Mouse (Mus musculus) embryonic stem cell, embryonic (primary cell): Measurements from ENCODE around the gene Cpm.

Experiments used
- CTCF ChIA-PET, 4 experiments: fragments of 300-600 bp in 2 of 4; fragments of 350-600 bp in 2 of 4; sonication (Branson Sonifier 250); formaldehyde crosslinking; loops; one replicate each; lab custom pipeline; 2022; ENCODE audit warnings: inconsistent platforms in 2 of 4; lab: Charles Lee
- POLR2A ChIA-PET, 4 experiments: fragments of 300-600 bp in 2 of 4; fragments of 350-600 bp in 2 of 4; sonication (Branson Sonifier 250); formaldehyde crosslinking; loops; one replicate each; lab custom pipeline; 2022; ENCODE audit warnings: antibody characterized with exemption in 4 of 4, inconsistent platforms in 1 of 4; lab: Charles Lee

Gene Cpm

DNA sequence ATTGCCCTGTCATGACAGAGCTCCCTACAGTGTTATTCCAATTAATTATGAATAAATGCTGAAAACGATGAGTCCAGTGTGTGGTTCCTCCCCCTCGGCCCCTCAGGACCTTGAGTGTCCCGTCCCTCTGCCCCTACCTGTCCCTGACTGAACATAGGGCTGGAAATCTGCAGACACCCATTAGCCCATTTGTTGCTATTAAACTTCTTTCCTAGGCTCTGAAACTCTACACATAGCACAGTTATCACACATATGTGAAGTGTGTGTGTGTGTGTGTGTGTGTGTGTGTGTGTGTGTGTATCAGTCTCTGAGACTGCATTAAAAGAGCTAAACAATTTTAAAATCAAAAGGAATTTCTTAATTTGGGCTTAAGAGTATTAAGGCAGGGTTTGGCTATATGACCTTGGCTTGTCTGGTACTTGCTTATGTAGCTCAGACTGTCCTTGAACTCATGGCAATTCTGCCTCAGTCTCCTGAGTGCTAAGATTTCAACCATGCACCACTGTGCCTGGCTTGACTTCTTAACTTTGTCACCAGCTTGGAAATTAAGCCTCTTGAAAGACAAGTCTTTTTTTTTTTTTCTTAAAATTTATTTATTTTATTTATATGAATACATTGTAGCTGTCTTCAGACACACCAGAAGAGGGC, 28.5 kb downstream of the Cpm start:
- POLR2A ChIA-PET: interaction anchor here in 2 of 4 experiments (0.7 to 1.3 kb wide), 2 partner anchors 44 to 56 kb away, joined by 3 to 4 read pairs; no protein-coding TSS in a partner anchor
- CTCF ChIA-PET: interaction anchor here in 2 of 4 experiments (0.7 to 0.9 kb wide), 3 partner anchors 24 to 1357 kb away, joined by 3 to 5 read pairs (median 3); no protein-coding TSS in a partner anchor

GRCm38 (mm10) chr10:117658522-117659429, 29.5 kb downstream of the Cpm start:
- POLR2A ChIA-PET: interaction anchor here in 1 of 4 experiments (1.3 kb wide), 1 partner anchor 57 kb away, joined by 4 read pairs; no protein-coding TSS in a partner anchor
- CTCF ChIA-PET: interaction anchor here in 2 of 4 experiments (0.6 to 0.9 kb wide), 2 partner anchors 435 to 1358 kb away, joined by 3 read pairs; no protein-coding TSS in a partner anchor

DNA sequence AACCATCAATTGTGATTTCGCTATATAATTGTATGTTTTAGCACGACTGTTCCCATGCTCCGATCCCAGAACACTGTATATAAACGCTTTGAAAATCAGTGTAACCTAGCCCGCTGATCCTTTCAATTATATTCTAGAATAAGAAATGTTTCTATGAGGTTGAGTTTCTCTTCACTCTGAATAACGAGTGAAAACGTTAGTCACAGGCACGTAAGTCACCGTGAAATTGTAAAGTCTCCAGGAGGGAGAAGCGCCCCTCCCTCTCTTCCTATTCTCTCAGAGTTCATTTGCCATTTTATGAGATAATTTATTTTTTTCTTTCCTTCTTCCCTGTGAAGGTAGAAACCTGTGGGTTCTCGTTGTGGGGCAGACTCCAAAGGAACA, 30.1 kb downstream of the Cpm start:
- ChIA-PET POLR2A (no interaction called here), CTCF (no interaction called here)

DNA sequence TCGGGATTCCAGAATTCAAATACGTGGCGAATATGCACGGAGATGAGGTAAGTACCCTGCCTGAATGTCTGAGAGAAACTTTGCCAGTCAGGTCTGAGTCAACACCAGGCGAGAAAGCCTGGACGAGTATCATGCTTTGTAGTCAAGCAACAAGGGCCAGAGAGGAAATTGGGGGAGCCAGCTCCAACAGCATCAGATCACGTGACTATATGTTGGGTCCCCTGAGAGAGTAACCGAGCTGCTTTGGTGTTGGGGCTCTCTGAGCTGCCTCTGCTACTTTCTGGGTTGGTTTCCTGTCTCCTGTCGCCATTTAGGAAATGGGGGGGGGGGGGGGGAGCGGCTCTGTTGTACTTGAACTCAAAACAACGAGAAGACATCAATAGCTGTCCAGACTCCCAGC, 30.5 kb downstream of the Cpm start:
- POLR2A ChIA-PET: interaction anchor here in 1 of 4 experiments (0.6 kb wide), 1 partner anchor 54 kb away, joined by 3 read pairs; no protein-coding TSS in a partner anchor
- CTCF ChIA-PET: interaction anchor here in 1 of 4 experiments (0.6 kb wide), 1 partner anchor 11 kb away, joined by 3 read pairs; no protein-coding TSS in a partner anchor

- ChIA-PET POLR2A (interaction anchor here in 3 of 4 experiments (0.6 to 1.6 kb wide), 20 partner anchors 10 to 599 kb away, joined by 3 to 6 read pairs (median 3); partner anchors contain the start of genes Cct2 (in 1 of the 3) and Cpm (in 1 of the 3)), CTCF (interaction anchor here in 2 of 4 experiments (1.1 to 1.6 kb wide), 4 partner anchors 15 to 227 kb away, joined by 3 to 5 read pairs (median 4); no protein-coding TSS in a partner anchor)
Observed at GRCm38 (mm10) chr10:117662316-117663055, 33.2 kb downstream of the Cpm start.

- CTCF ChIA-PET: interaction anchor here in 3 of 4 experiments (0.6 to 1.6 kb wide), 5 partner anchors 14 to 228 kb away, joined by 3 to 5 read pairs (median 4); no protein-coding TSS in a partner anchor
- POLR2A ChIA-PET: interaction anchor here (0.6 to 1.6 kb wide), 22 partner anchors 11 to 600 kb away, joined by 3 to 6 read pairs (median 3); partner anchors contain the start of genes Cct2 (in 1 of the 4) and Cpm (in 1 of the 4)
Observed at GRCm38 (mm10) chr10:117663056-117663864, 34.0 kb downstream of the Cpm start.

DNA sequence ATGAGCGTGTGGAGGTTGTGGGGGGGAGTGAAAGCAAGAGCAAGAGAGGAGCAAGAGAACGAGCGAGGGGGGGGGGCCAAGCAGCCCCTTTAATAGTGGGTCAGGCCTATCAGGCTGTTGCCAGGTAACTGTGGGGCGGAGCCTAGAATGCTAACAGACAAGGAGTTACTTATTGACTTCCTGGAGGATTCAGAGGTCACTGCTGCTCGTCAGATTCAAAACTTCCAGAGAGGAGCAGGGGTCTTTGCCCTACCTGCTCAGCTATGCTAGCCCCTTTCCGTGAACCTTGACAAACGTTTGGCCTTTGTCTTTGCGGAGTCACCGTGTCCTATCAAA, 34.5 kb downstream of the Cpm start:
- ChIA-PET CTCF (interaction anchor here in 1 of 4 experiments (1.6 kb wide), 1 partner anchor 25 kb away, joined by 5 read pairs; no protein-coding TSS in a partner anchor), POLR2A (interaction anchor here in 2 of 4 experiments (0.6 to 1.6 kb wide), 2 partner anchors 520 to 600 kb away, joined by 3 to 6 read pairs; partner anchors contain the start of gene Cct2 (in 1 of the 2))

GRCm38 (mm10) chr10:117664208-117664925, 35.1 kb downstream of the Cpm start:
- POLR2A ChIA-PET: interaction anchor here in 1 of 4 experiments (0.6 kb wide), 1 partner anchor 520 kb away, joined by 3 read pairs; no protein-coding TSS in a partner anchor

GRCm38 (mm10) chr10:117664926-117665209, 35.6 kb downstream of the Cpm start:
- ChIA-PET POLR2A (interaction anchor here in 1 of 4 experiments (0.6 kb wide), 1 partner anchor 22 kb away, joined by 3 read pairs; no protein-coding TSS in a partner anchor), CTCF (interaction anchor here in 1 of 4 experiments (1.1 kb wide), 1 partner anchor 99 kb away, joined by 5 read pairs; no protein-coding TSS in a partner anchor)

More at GRCm38 (mm10) chr10:117664208-117664925, 35.1 kb downstream of the Cpm start:
- CTCF ChIA-PET: interaction anchor here in 1 of 4 experiments (1.1 kb wide), 1 partner anchor 98 kb away, joined by 5 read pairs; no protein-coding TSS in a partner anchor

GRCm38 (mm10) chr10:117665376-117666275, 36.3 kb downstream of the Cpm start:
- POLR2A ChIA-PET: interaction anchor here in 3 of 4 experiments (0.5 to 1.0 kb wide), 4 partner anchors 21 to 445 kb away, joined by 3 read pairs; no protein-coding TSS in a partner anchor
- CTCF ChIA-PET: interaction anchor here in 1 of 4 experiments (0.7 to 1.1 kb wide), 2 partner anchors 100 to 145 kb away, joined by 3 to 5 read pairs; no protein-coding TSS in a partner anchor

DNA sequence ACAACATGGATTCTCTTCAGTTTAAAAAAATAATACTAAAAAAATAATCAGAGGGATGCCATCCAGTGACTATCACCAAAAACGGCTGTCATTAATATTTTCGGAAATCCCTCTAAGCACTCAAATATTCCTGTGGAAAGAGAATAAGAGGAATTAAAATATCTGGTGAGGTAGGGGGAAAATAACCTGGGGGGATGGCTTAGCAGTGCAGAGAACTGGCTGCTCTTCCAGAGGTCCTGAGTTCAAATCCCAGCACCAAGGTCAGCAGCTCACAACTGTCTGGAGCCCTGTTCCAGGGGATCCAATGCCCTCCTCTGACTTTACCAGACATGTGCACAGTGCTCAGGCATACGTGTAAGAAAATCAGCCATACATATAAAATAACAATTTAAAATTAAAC, 37.1 kb downstream of the Cpm start:
- ChIA-PET POLR2A (interaction anchor here in 2 of 4 experiments (0.6 to 1.0 kb wide), 2 partner anchors 16 to 112 kb away, joined by 3 read pairs; no protein-coding TSS in a partner anchor), CTCF (no interaction called here)

- CTCF ChIA-PET: no interaction called here
- POLR2A ChIA-PET: interaction anchor here in 1 of 4 experiments (0.6 kb wide), 1 partner anchor 17 kb away, joined by 3 read pairs; no protein-coding TSS in a partner anchor
Observed at GRCm38 (mm10) chr10:117666947-117667630, 37.8 kb downstream of the Cpm start.

GRCm38 (mm10) chr10:117667663-117668507, 38.6 kb downstream of the Cpm start:
- ChIA-PET CTCF (interaction anchor here in 1 of 4 experiments (0.6 kb wide), 1 partner anchor 13 kb away, joined by 3 read pairs; no protein-coding TSS in a partner anchor), POLR2A (interaction anchor here in 1 of 4 experiments (0.6 kb wide), 1 partner anchor 42 kb away, joined by 3 read pairs; no protein-coding TSS in a partner anchor)
